Mouse (Mus musculus) forebrain, embryonic 15.5 days (tissue): ENCODE data around the gene Gm9758. TPM values are rescaled to one million over a fixed set of nuclear protein-coding genes. Genes with fewer than 3 reads are reported as not detected.
"Not testable (repeated sequence)": the region's sequence is repeated elsewhere in the genome, so short reads cannot be mapped to it uniquely, and the experiment has no call there.

Experiments used
- ATAC-seq: fragments of 200-750 bp; cut with Nextera tagmentation; replicated peaks from 2 replicates; pipeline ENCODE4 v1.8.0; 2017; ENCODE audit warnings: mild to moderate bottlenecking, moderate TSS enrichment, moderate library complexity
- H3K27ac ChIP-seq: fragments of 300-500 bp; sonication (generic); replicated peaks from 2 replicates; pipeline ENCODE4 v1.5.1; 2015; ENCODE audit warnings: mild to moderate bottlenecking, inconsistent platforms
- H3K27me3 ChIP-seq: fragments of 300-500 bp; sonication (generic); 2 replicates; pipeline ENCODE4 v1.6.1; 2015; ENCODE audit warnings: inconsistent platforms
- H3K36me3 ChIP-seq: fragments of 300-500 bp; sonication (generic); 2 replicates; pipeline ENCODE4 v1.6.1; 2015; ENCODE audit warnings: mild to moderate bottlenecking, inconsistent platforms
- H3K4me1 ChIP-seq: fragments of 300-500 bp; sonication (generic); 2 replicates; pipeline ENCODE4 v1.6.1; 2015; ENCODE audit warnings: inconsistent platforms
- H3K4me2 ChIP-seq: fragments of 300-500 bp; sonication (generic); replicated peaks from 2 replicates; pipeline ENCODE4 v1.6.1; 2015; ENCODE audit warnings: mild to moderate bottlenecking, inconsistent platforms
- H3K4me3 ChIP-seq: fragments of 300-500 bp; sonication (generic); 2 replicates; pipeline ENCODE4 v1.5.1; 2015; ENCODE audit warnings: mild to moderate bottlenecking, inconsistent platforms
- H3K9ac ChIP-seq: fragments of 300-500 bp; sonication (generic); replicated peaks from 2 replicates; pipeline ENCODE4 v1.6.1; 2015; ENCODE audit warnings: mild to moderate bottlenecking, inconsistent platforms
- H3K9me3 ChIP-seq: fragments of 300-500 bp; sonication (generic); 2 replicates; pipeline ENCODE4 v1.6.1; 2016; ENCODE audit warnings: inconsistent platforms
- WGBS: fragments of 180-500 bp; shearing (Covaris S2); methylation state at CpG from one replicate; pipeline ENCODE4 v1.1.7; 2015; ENCODE audit warnings: mixed read lengths; 5-methylcytosine and 5-hydroxymethylcytosine counted together
- polyA plus RNA-seq: library from polyadenylated mRNA; unstranded; fragments of >200 nt; fragmentation: Nextera tagmentation; extraction: Ambion mirVana; gene quantifications from 2 replicates; pipeline ENCODE4 v1.2.1, GENCODE M21; 2015

Gene Gm9758
- not detected in 2 replicates for polyA plus RNA-seq

GRCm38 (mm10) chr5:14914799-14915198 is at the start of gene Gm9758:
TSS of gene Gm9758 (minus strand) at chr5:14914899.
- not testable (repeated sequence) for ATAC-seq, H3K9me3 ChIP-seq, H3K4me2 ChIP-seq, H3K4me1 ChIP-seq, H3K27ac ChIP-seq, H3K27me3 ChIP-seq, H3K4me3 ChIP-seq, H3K9ac ChIP-seq, H3K36me3 ChIP-seq
- WGBS: 48% methylated on average over 1 of the region's 1 CpGs

- WGBS: 82% methylated on average over 13 of the region's 13 CpGs
- not testable (repeated sequence) for H3K4me3 ChIP-seq, H3K27ac ChIP-seq, H3K36me3 ChIP-seq, H3K4me2 ChIP-seq, ATAC-seq, H3K9ac ChIP-seq, H3K4me1 ChIP-seq, H3K27me3 ChIP-seq
- peaks cover 19% of the 10 kb centered on the region for H3K9me3 ChIP-seq
These were observed 49.1 kb upstream of the Gm9758 start for GRCm38 (mm10) chr5:14963821-14964220.

DNA sequence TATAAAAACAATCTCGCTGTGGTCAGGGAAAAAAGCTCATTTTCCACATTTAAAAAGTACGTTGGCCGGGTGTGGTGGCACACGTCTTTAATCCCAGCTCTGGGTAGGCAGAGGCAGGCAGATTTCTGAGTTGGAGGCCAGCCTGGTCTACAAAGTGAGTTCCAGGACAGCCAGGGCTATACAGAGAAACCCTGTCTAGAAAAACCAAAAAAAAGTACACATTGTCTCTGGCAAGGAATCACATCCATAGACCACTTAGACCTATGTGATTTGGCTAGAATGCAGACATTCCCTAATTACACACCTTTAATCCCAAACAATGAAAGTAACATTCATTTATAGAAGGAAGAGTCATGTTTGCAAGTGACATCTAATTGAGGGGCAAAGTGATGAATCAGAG is 46.8 kb upstream of the Gm9758 start:
- H3K4me2 ChIP-seq, H3K36me3 ChIP-seq, H3K27me3 ChIP-seq, H3K4me1 ChIP-seq, ATAC-seq, H3K4me3 ChIP-seq, H3K9ac ChIP-seq, H3K27ac ChIP-seq: not testable (repeated sequence)
- 78% methylated on average over 4 of the region's 4 CpGs for WGBS
- peaks cover 23% of the 10 kb centered on the region for H3K9me3 ChIP-seq

GRCm38 (mm10) chr5:14955928-14956706 is 41.4 kb upstream of the Gm9758 start:
- not testable (repeated sequence) for H3K4me1 ChIP-seq, H3K4me2 ChIP-seq, ATAC-seq, H3K27ac ChIP-seq, H3K9ac ChIP-seq, H3K4me3 ChIP-seq, H3K27me3 ChIP-seq, H3K36me3 ChIP-seq
- peaks cover 31% of the 10 kb centered on the region for H3K9me3 ChIP-seq
- 89% methylated on average over 1 of the region's 1 CpGs for WGBS

DNA sequence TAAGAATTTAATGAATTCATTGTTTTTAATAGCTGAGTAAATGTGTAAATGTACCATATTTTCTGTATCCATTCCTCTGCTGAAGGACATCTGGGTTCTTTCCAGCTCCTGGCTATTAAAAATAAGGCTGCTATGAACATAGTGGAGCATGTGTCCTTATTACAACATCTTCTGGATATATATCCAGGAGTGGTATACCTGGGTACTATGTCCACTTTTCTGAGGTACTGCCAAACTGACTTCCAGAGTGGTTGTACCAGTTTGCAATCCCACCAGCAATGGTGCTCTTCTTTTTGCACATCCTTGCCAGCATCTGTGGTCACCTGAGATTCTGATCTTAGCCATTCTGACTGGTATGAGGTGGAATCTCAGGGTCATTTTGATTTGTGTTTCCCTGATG is 38.9 kb upstream of the Gm9758 start:
- peaks cover 30% of the 10 kb centered on the region for H3K9me3 ChIP-seq
- not testable (repeated sequence) for H3K4me3 ChIP-seq, H3K36me3 ChIP-seq, H3K9ac ChIP-seq, H3K4me1 ChIP-seq, H3K27ac ChIP-seq, H3K27me3 ChIP-seq, ATAC-seq, H3K4me2 ChIP-seq

DNA sequence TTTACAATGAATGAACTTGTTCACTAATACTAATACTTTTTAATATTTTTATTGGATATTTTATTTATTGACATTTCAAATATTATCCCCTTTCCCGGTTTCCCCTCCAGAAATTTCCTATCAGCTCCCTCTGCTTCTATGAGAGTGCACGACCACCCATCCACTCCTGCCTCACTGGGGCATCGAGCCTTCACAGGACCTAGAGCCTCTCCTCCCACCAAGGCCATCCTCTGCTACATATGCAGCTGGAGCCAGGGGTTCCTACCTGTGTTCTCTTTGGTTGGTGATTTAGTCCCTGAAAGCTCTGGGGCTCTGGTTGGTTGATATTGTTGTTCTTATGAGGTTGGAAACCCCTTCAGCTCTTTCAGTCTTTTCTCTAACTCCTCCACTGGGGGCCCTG is 38.0 kb upstream of the Gm9758 start:
- H3K36me3 ChIP-seq, H3K4me1 ChIP-seq, H3K27me3 ChIP-seq, ATAC-seq, H3K4me3 ChIP-seq, H3K4me2 ChIP-seq, H3K9ac ChIP-seq, H3K27ac ChIP-seq: not testable (repeated sequence)
- peaks cover 29% of the 10 kb centered on the region for H3K9me3 ChIP-seq
- WGBS: 72% methylated on average over 3 of the region's 3 CpGs

GRCm38 (mm10) chr5:14951822-14952221 is 37.1 kb upstream of the Gm9758 start:
- peaks cover 29% of the 10 kb centered on the region for H3K9me3 ChIP-seq
- H3K4me1 ChIP-seq, H3K36me3 ChIP-seq, H3K27ac ChIP-seq, H3K27me3 ChIP-seq, H3K9ac ChIP-seq, H3K4me2 ChIP-seq, H3K4me3 ChIP-seq: not testable (repeated sequence)
- 0 out of 2 replicates have a peak, but pooled peaks have one; percentile 43 for ATAC-seq
- 66% methylated on average over 7 of the region's 7 CpGs for whole genome bisulfite sequencing

GRCm38 (mm10) chr5:14947482-14948198 is 32.9 kb upstream of the Gm9758 start:
- not testable (repeated sequence) for H3K27ac ChIP-seq, H3K4me3 ChIP-seq, H3K27me3 ChIP-seq, H3K36me3 ChIP-seq, H3K4me2 ChIP-seq, H3K4me1 ChIP-seq, ATAC-seq, H3K9ac ChIP-seq
- H3K9me3 ChIP-seq: peaks cover 10% of the 10 kb centered on the region; the same call in 1 of the 2 replicates
- 61% methylated on average over 4 of the region's 4 CpGs for WGBS

DNA sequence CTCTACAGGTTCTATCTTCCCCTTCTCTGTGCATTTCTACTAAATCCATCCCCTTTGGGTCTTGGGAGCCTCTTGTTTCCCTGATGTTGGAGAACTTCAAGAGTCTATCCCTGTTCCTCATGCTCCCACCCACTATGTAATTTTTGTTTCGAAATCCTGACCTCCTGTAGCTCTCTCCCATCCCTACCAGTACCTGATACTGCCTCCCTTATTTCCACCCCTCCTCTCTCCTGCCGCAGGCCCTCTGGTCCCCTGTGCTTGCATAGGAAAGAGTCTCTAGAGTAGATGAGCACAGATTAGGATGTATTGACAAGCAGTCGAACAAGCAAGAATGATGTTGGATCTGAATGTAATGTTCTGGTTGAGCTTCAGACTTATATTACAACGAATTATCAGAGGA is 30.8 kb upstream of the Gm9758 start:
- not testable (repeated sequence) for H3K9me3 ChIP-seq, H3K4me1 ChIP-seq, H3K9ac ChIP-seq, H3K4me2 ChIP-seq, H3K27ac ChIP-seq, ATAC-seq, H3K4me3 ChIP-seq, H3K36me3 ChIP-seq, H3K27me3 ChIP-seq
- 66% methylated on average over 4 of the region's 4 CpGs for WGBS

- H3K27me3 ChIP-seq, H3K36me3 ChIP-seq, H3K9me3 ChIP-seq, ATAC-seq, H3K4me2 ChIP-seq, H3K4me1 ChIP-seq, H3K4me3 ChIP-seq, H3K9ac ChIP-seq, H3K27ac ChIP-seq: not testable (repeated sequence)
- WGBS: 92% methylated on average over 1 of the region's 1 CpGs
These were observed 26.3 kb upstream of the Gm9758 start for GRCm38 (mm10) chr5:14941043-14941442.

DNA sequence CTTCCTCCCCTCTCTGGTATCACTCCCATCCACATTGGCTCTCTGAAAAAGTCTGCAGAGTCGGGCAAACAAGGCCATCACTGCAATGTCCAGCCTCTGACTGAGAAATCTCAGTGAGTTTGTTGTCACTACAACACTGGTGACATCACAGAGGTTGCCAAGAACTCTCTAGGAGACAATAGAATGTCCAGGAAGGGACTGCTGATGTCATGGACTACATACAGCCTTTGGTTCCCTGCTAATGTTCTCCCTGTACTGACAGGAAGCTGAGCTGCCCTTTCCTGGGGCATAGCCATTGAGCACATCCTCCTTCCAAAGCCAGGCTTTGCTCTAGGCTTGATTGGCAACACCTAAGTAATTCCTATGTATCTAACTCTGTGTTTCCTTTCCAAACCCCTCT is 23.6 kb upstream of the Gm9758 start, which contains the start of gene Speer4e:
TSS of gene Speer4e (minus strand) at position 101 of the 400 bp plus-strand sequence.
- not testable (repeated sequence) for H3K27me3 ChIP-seq, H3K4me3 ChIP-seq, ATAC-seq, H3K9ac ChIP-seq, H3K9me3 ChIP-seq, H3K27ac ChIP-seq, H3K36me3 ChIP-seq, H3K4me2 ChIP-seq, H3K4me1 ChIP-seq
- 39% methylated on average over 1 of the region's 1 CpGs for WGBS

DNA sequence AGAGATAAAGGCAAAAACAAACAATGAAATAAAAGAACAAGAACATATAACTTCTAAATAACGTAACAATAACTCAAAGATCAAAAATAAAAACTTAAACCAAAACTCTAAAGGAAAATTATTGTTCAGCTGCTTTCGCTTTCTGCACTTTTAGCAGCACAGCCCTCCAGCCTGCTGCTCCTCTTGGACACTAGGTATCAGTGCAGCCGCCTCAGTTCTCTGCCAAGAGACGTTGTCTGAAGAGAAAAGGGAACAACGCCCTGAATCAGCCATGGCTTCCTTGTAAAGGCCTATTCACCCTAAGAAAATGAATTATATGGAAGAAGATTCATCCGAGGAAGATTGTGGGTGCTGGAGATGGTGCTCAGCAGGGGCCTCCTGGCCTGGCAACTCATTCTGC is 19.0 kb upstream of the Gm9758 start:
- H3K9ac ChIP-seq, H3K4me3 ChIP-seq, H3K27me3 ChIP-seq, H3K4me2 ChIP-seq, H3K9me3 ChIP-seq, H3K36me3 ChIP-seq, ATAC-seq, H3K4me1 ChIP-seq, H3K27ac ChIP-seq: not testable (repeated sequence)
- WGBS: 71% methylated on average over 5 of the region's 6 CpGs
